Mouse (Mus musculus) stomach, postnatal 0 days (tissue): ENCODE data around the gene Umps. TPM values are rescaled to one million over a fixed set of nuclear protein-coding genes. Genes with fewer than 3 reads are reported as not detected.

Experiments used
- ATAC-seq: fragments of 200-750 bp; cut with Nextera tagmentation; 2 replicates; pipeline ENCODE4 v1.8.0; 2017; ENCODE audit not compliant: low FRiP score, low TSS enrichment
- DNase-seq: peaks from one replicate; pipeline ENCODE4 v3.0.0-alpha.2; 2016; ENCODE audit warnings: low spot score
- H3K27ac ChIP-seq: fragments of 300-500 bp; sonication (generic); replicated peaks from 2 replicates; pipeline ENCODE4 v1.5.1; 2014; ENCODE audit warnings: mild to moderate bottlenecking, control low read depth
- H3K27me3 ChIP-seq: fragments of 300-500 bp; sonication (generic); 2 replicates; pipeline ENCODE4 v1.6.1; 2014; ENCODE audit warnings: low read length; ENCODE audit not compliant: control insufficient read depth, insufficient read depth
- H3K36me3 ChIP-seq: fragments of 300-500 bp; sonication (generic); 2 replicates; pipeline ENCODE4 v1.6.1; 2014; ENCODE audit warnings: low read length, mixed read lengths; ENCODE audit not compliant: control insufficient read depth, insufficient read depth
- H3K4me1 ChIP-seq: fragments of 300-500 bp; sonication (generic); replicated peaks from 2 replicates; pipeline ENCODE4 v1.6.1; 2014; ENCODE audit warnings: antibody characterized with exemption; ENCODE audit not compliant: control insufficient read depth, insufficient read depth
- H3K4me2 ChIP-seq: fragments of 300-500 bp; sonication (generic); replicated peaks from 2 replicates; pipeline ENCODE4 v1.6.1; 2014; ENCODE audit warnings: low read depth, mild to moderate bottlenecking, control low read depth, moderate library complexity
- H3K4me3 ChIP-seq: fragments of 300-500 bp; sonication (generic); 2 replicates; pipeline ENCODE4 v1.5.1; 2014; ENCODE audit warnings: low read depth, low read length, control low read depth
- H3K9ac ChIP-seq: fragments of 300-500 bp; sonication (generic); 2 replicates; pipeline ENCODE4 v1.6.1; 2014; ENCODE audit warnings: mild to moderate bottlenecking, low read length, control low read depth, mixed read lengths
- H3K9me3 ChIP-seq: fragments of 300-500 bp; sonication (generic); 2 replicates; pipeline ENCODE4 v1.6.1; 2016; ENCODE audit warnings: low read length; ENCODE audit not compliant: control insufficient read depth
- CTCF ChIP-seq: IDR thresholded peaks from 2 replicates; pipeline ENCODE4 v1.5.1; 2016; ENCODE audit warnings: antibody characterized with exemption, low read depth, mild to moderate bottlenecking, moderate library complexity
- EP300 ChIP-seq: optimal IDR thresholded peaks from 2 replicates; pipeline ENCODE3; 2016; ENCODE audit warnings: antibody characterized with exemption
- WGBS: fragments of 180-500 bp; shearing (Covaris S2); extraction: QIAGEN DNeasy Blood & Tissue Kit; methylation state at CpG from one replicate; pipeline ENCODE4 v1.1.7; 2014; 5-methylcytosine and 5-hydroxymethylcytosine counted together
- polyA plus RNA-seq: library from polyadenylated mRNA; unstranded; fragments of >200 nt; fragmentation: Nextera tagmentation; extraction: Ambion mirVana; gene quantifications from 2 replicates; pipeline ENCODE4 v1.2.1, GENCODE M21; 2015

The Umps gene
- polyA plus RNA-seq, 1 experiment from 2014 or later, result 24.0 TPM

DNA sequence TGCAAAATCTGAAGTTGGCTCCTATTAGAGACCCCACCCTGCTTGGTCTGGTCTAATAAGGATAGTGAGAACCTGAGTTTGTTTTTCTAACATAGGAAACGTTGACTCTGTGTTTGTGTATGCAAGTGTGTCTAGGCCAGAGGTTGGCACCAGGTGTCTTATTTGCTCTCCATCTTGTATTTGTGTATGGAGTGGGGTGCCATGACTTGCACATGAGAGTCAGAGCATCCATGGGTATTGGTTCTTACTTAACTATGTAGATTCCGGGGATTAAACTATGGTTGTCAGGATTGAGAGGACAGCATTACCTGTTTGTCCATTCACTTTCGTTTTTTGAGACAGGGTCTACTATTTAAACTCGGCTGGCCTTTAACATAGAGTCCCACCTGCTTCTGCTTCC, 13.8 kb downstream of the Umps start:
- 75% methylated on average over 4 of the region's 4 CpGs for WGBS
- TF ChIP-seq EP300 (no peak), CTCF (no peak)
- Histone ChIP-seq H3K4me1 (no peaks in the 10 kb centered on the region), H3K4me3 (no peak overlapping the region), H3K9me3 (no peaks in the 10 kb centered on the region), H3K4me2 (no peak overlapping the region), H3K36me3 (peaks cover 13% of the 10 kb centered on the region), H3K27ac (no peak overlapping the region), H3K9ac (no peak overlapping the region), H3K27me3 (no peaks in the 10 kb centered on the region)
- no peak for DNase-seq
- ATAC-seq, result no peak

- Histone ChIP-seq H3K4me1 (no peaks in the 10 kb centered on the region), H3K27me3 (no peaks in the 10 kb centered on the region), H3K9me3 (no peaks in the 10 kb centered on the region), H3K4me3 (no peak overlapping the region), H3K36me3 (peaks cover 3% of the 10 kb centered on the region; the same call in 1 of the 2 replicates), H3K27ac (no peak overlapping the region), H3K4me2 (no peak overlapping the region), H3K9ac (no peak overlapping the region)
- 22% methylated on average over 4 of the region's 4 CpGs for WGBS
- ATAC-seq (peak; percentile 83), DNase-seq (peak; percentile 88)
- TF ChIP-seq CTCF, result peak; percentile 100
- TF ChIP-seq EP300, result no peak
Observed at GRCm38 (mm10) chr16:33950830-33951229, 16.0 kb downstream of the Umps start.

DNA sequence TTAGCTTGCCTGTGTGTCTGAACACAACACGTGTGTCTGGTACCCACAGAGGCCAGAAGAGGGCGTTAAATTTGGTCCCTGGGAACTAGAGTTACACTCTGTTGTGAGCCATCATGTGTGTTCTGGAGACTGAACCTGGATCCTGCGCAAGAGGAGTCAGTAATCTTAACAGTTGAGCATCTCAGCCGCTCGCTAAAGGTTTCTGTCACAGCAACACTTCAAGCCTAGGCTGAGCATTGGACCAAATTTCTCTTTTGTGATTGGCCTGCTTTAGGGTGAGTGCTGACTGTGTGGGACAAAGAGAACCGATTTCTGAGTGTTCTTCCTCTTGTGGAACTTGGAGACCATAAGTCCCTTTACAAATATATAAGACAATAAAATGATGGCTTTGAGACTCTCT, 16.5 kb downstream of the Umps start:
- DNase-seq, result no peak
- no peak overlapping the region for H3K4me3 ChIP-seq
- no peaks in the 10 kb centered on the region for H3K27me3 ChIP-seq
- no peak overlapping the region for H3K27ac ChIP-seq
- peaks cover 2% of the 10 kb centered on the region; the same call in 1 of the 2 replicates for H3K36me3 ChIP-seq
- H3K4me1 ChIP-seq, result no peaks in the 10 kb centered on the region
- H3K4me2 ChIP-seq, result no peak overlapping the region
- ATAC-seq, result no peak
- no peak overlapping the region for H3K9ac ChIP-seq
- WGBS, result 74% methylated on average over 6 of the region's 6 CpGs
- no peaks in the 10 kb centered on the region for H3K9me3 ChIP-seq
- peak; percentile 34; the same call in 1 of the 2 replicates for TF ChIP-seq CTCF
- TF ChIP-seq EP300, result no peak

GRCm38 (mm10) chr16:33947664-33948571, 18.9 kb downstream of the Umps start:
- Histone ChIP-seq H3K27me3 (no peaks in the 10 kb centered on the region), H3K4me3 (no peak overlapping the region), H3K9me3 (no peaks in the 10 kb centered on the region), H3K27ac (0 out of 2 replicates have a peak overlapping the region, but pooled peaks have one; percentile 13), H3K36me3 (no peaks in the 10 kb centered on the region), H3K9ac (no peak overlapping the region), H3K4me2 (no peak overlapping the region), H3K4me1 (no peaks in the 10 kb centered on the region)
- ATAC-seq, result peak; percentile 30
- TF ChIP-seq CTCF (no peak), EP300 (no peak)
- peak; percentile 54 for DNase-seq
- WGBS, result 58% methylated on average over 17 of the region's 17 CpGs

DNA sequence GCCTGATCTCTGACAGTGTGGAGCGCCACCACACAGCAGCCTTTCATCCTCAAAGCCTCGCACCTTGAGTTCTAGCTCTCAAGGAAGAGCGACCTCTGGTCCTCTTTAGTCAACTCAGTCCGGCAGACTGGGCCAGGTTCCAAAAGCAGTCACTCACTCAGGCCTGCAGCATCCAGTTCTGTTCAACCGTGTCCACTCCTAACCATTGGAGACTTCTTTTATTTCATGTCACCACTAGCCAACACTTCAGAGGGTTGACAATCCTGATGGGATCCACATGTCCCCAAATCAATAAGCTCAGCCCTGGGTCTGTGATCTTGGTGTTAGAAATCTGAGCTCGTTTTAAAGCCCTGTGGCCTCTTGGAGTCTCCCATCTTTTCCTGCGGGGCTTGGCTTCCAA, 20.8 kb downstream of the Umps start:
- H3K4me3 ChIP-seq, result no peak overlapping the region
- ATAC-seq (no peak), DNase-seq (no peak)
- no peaks in the 10 kb centered on the region for H3K27me3 ChIP-seq
- H3K36me3 ChIP-seq, result no peaks in the 10 kb centered on the region
- peaks cover 7% of the 10 kb centered on the region for H3K4me1 ChIP-seq
- no peaks in the 10 kb centered on the region for H3K9me3 ChIP-seq
- 67% methylated on average over 7 of the region's 7 CpGs for WGBS
- TF ChIP-seq CTCF (no peak), EP300 (no peak)
- H3K9ac ChIP-seq, result no peak overlapping the region
- no peak overlapping the region for H3K27ac ChIP-seq
- no peak overlapping the region for H3K4me2 ChIP-seq

DNA sequence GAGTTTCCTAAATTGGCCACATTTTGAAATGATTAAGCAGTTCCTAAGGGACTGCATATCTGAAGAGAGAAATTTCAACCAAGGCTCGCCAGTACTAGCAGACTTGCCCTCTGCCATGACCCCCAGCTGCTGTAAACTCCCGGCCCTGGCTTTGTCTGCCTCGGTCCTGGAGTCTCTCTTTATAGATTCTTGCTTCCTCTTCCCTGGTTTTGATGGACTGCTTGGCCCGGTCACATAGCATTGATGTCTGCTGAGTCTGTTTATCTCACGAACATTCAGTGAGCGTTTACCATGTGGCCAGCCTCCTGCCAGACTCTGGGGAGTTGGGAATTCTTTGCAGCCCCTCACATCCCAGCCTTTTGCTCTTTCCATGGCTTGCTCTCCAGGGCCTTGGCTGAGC, 22.1 kb downstream of the Umps start:
- no peak for DNase-seq
- Histone ChIP-seq H3K9ac (no peak overlapping the region), H3K4me2 (no peak overlapping the region), H3K27ac (no peak overlapping the region), H3K9me3 (no peaks in the 10 kb centered on the region), H3K4me3 (no peak overlapping the region), H3K4me1 (peaks cover 12% of the 10 kb centered on the region), H3K36me3 (no peaks in the 10 kb centered on the region), H3K27me3 (no peaks in the 10 kb centered on the region)
- no peak for ATAC-seq
- TF ChIP-seq EP300 (no peak), CTCF (no peak)
- 37% methylated on average over 6 of the region's 6 CpGs for WGBS
